Mouse (Mus musculus): ENCODE results near the gene Nsun4. TPM values are rescaled to one million over a fixed set of nuclear protein-coding genes. Genes with fewer than 3 reads are reported as not detected.
A peak's percentile ranks its signal among the peaks of the same experiment; 100 is the strongest.

Nsun4 gene
- total and polyA plus RNA-seq, 2 experiments from 2014 or later: 8.7 to 8.9 TPM

GRCm38 (mm10) chr4:116016862-116017299, 36.8 kb downstream of the Nsun4 start:
- Histone ChIP-seq H3K4me2 (ENCODE audit: low read depth, low read length, poor library complexity, severe bottlenecking) (peak overlapping the region; percentile 84), H3K9ac (replicated peaks; ENCODE audit: low read length, poor library complexity, severe bottlenecking) (peak overlapping the region; percentile 87), H3K9me3 (ENCODE audit: low read length) (no peaks in the 10 kb centered on the region), H3K4me1 (ENCODE audit: insufficient read depth, low read length) (peaks cover 4% of the 10 kb centered on the region; the same call in 1 of the 2 replicates), H3K27me3 (ENCODE audit: insufficient read depth, low read length) (peaks cover 13% of the 10 kb centered on the region; the same call in 1 of the 2 replicates), H3K27ac (ENCODE audit: low read depth, low read length) (peak overlapping the region; percentile 69; the same call in 1 of the 2 replicates), H3K36me3 (ENCODE audit: insufficient read depth, low read length) (no peaks in the 10 kb centered on the region), H3K4me3 (ENCODE audit: low read depth, low read length) (peak overlapping the region; percentile 82)
- 8% methylated on average over 16 of the region's 16 CpGs for WGBS
- DNase-seq (ENCODE audit: low spot score): no peak
- ATAC-seq (ENCODE audit: low FRiP score): no peak
- no peak for TF ChIP-seq CTCF (IDR thresholded peaks at IDR 0.05)

GRCm38 (mm10) chr4:116016396-116016795, 37.3 kb downstream of the Nsun4 start:
- ATAC-seq (ENCODE audit: low FRiP score) (no peak), DNase-seq (ENCODE audit: low spot score) (no peak)
- peak overlapping the region; percentile 82 for H3K4me3 ChIP-seq (ENCODE audit: low read depth, low read length)
- no peak overlapping the region for H3K27ac ChIP-seq (ENCODE audit: low read depth, low read length)
- no peaks in the 10 kb centered on the region for H3K36me3 ChIP-seq (ENCODE audit: insufficient read depth, low read length)
- TF ChIP-seq CTCF (IDR thresholded peaks at IDR 0.05): no peak
- peak overlapping the region; percentile 87; the same call in 1 of the 2 replicates for H3K9ac ChIP-seq (replicated peaks; ENCODE audit: low read length, poor library complexity, severe bottlenecking)
- H3K4me1 ChIP-seq (ENCODE audit: insufficient read depth, low read length): peaks cover 4% of the 10 kb centered on the region; the same call in 1 of the 2 replicates
- H3K9me3 ChIP-seq (ENCODE audit: low read length): no peaks in the 10 kb centered on the region
- peaks cover 13% of the 10 kb centered on the region; the same call in 1 of the 2 replicates for H3K27me3 ChIP-seq (ENCODE audit: insufficient read depth, low read length)
- 55% methylated on average over 3 of the region's 3 CpGs for WGBS
- H3K4me2 ChIP-seq (ENCODE audit: low read depth, low read length, poor library complexity, severe bottlenecking): peak overlapping the region; percentile 84

GRCm38 (mm10) chr4:116015996-116016395, 37.7 kb downstream of the Nsun4 start:
- Histone ChIP-seq H3K9me3 (ENCODE audit: low read length) (no peaks in the 10 kb centered on the region), H3K36me3 (ENCODE audit: insufficient read depth, low read length) (no peaks in the 10 kb centered on the region), H3K4me2 (ENCODE audit: low read depth, low read length, poor library complexity, severe bottlenecking) (peak overlapping the region; percentile 84), H3K27ac (ENCODE audit: low read depth, low read length) (no peak overlapping the region), H3K4me1 (ENCODE audit: insufficient read depth, low read length) (peaks cover 4% of the 10 kb centered on the region; the same call in 1 of the 2 replicates), H3K4me3 (ENCODE audit: low read depth, low read length) (0 out of 2 replicates have a peak overlapping the region, but pooled peaks have one; percentile 82), H3K9ac (replicated peaks; ENCODE audit: low read length, poor library complexity, severe bottlenecking) (no peak overlapping the region), H3K27me3 (ENCODE audit: insufficient read depth, low read length) (peaks cover 13% of the 10 kb centered on the region; the same call in 1 of the 2 replicates)
- ATAC-seq (ENCODE audit: low FRiP score) (no peak), DNase-seq (ENCODE audit: low spot score) (no peak)
- no peak for TF ChIP-seq CTCF (IDR thresholded peaks at IDR 0.05)
- 68% methylated on average over 8 of the region's 8 CpGs for WGBS

GRCm38 (mm10) chr4:116015502-116015901, 38.2 kb downstream of the Nsun4 start:
- DNase-seq (ENCODE audit: low spot score) (no peak), ATAC-seq (ENCODE audit: low FRiP score) (no peak)
- Histone ChIP-seq H3K9me3 (ENCODE audit: low read length) (no peaks in the 10 kb centered on the region), H3K4me1 (ENCODE audit: insufficient read depth, low read length) (peaks cover 4% of the 10 kb centered on the region; the same call in 1 of the 2 replicates), H3K36me3 (ENCODE audit: insufficient read depth, low read length) (no peaks in the 10 kb centered on the region), H3K27me3 (ENCODE audit: insufficient read depth, low read length) (peaks cover 13% of the 10 kb centered on the region; the same call in 1 of the 2 replicates), H3K4me3 (ENCODE audit: low read depth, low read length) (no peak overlapping the region), H3K27ac (ENCODE audit: low read depth, low read length) (no peak overlapping the region), H3K9ac (replicated peaks; ENCODE audit: low read length, poor library complexity, severe bottlenecking) (no peak overlapping the region), H3K4me2 (ENCODE audit: low read depth, low read length, poor library complexity, severe bottlenecking) (no peak overlapping the region)
- no peak for TF ChIP-seq CTCF (IDR thresholded peaks at IDR 0.05)
- WGBS: 88% methylated on average over 5 of the region's 5 CpGs

- WGBS: 85% methylated on average over 8 of the region's 8 CpGs
- no peak overlapping the region for H3K4me3 ChIP-seq (ENCODE audit: low read depth, low read length)
- DNase-seq (ENCODE audit: low spot score): no peak
- no peak overlapping the region for H3K4me2 ChIP-seq (ENCODE audit: low read depth, low read length, poor library complexity, severe bottlenecking)
- H3K9me3 ChIP-seq (ENCODE audit: low read length): no peaks in the 10 kb centered on the region
- H3K27me3 ChIP-seq (ENCODE audit: insufficient read depth, low read length): peaks cover under 1% of the 10 kb centered on the region; the same call in 1 of the 2 replicates
- no peak overlapping the region for H3K9ac ChIP-seq (replicated peaks; ENCODE audit: low read length, poor library complexity, severe bottlenecking)
- H3K36me3 ChIP-seq (ENCODE audit: insufficient read depth, low read length): peaks cover 4% of the 10 kb centered on the region; the same call in 1 of the 2 replicates
- no peak for TF ChIP-seq CTCF (IDR thresholded peaks at IDR 0.05)
- H3K4me1 ChIP-seq (ENCODE audit: insufficient read depth, low read length): no peaks in the 10 kb centered on the region
- no peak overlapping the region for H3K27ac ChIP-seq (ENCODE audit: low read depth, low read length)
- no peak for ATAC-seq (ENCODE audit: low FRiP score)
Observed at GRCm38 (mm10) chr4:116010186-116010585, 43.5 kb downstream of the Nsun4 start.

- no peak for TF ChIP-seq CTCF (IDR thresholded peaks at IDR 0.05)
- Histone ChIP-seq H3K4me1 (ENCODE audit: insufficient read depth, low read length) (no peaks in the 10 kb centered on the region), H3K9me3 (ENCODE audit: low read length) (no peaks in the 10 kb centered on the region), H3K4me2 (ENCODE audit: low read depth, low read length, poor library complexity, severe bottlenecking) (no peak overlapping the region), H3K27ac (ENCODE audit: low read depth, low read length) (no peak overlapping the region), H3K9ac (replicated peaks; ENCODE audit: low read length, poor library complexity, severe bottlenecking) (no peak overlapping the region), H3K4me3 (ENCODE audit: low read depth, low read length) (no peak overlapping the region), H3K27me3 (ENCODE audit: insufficient read depth, low read length) (no peaks in the 10 kb centered on the region), H3K36me3 (ENCODE audit: insufficient read depth, low read length) (peaks cover 26% of the 10 kb centered on the region; the same call in 1 of the 2 replicates)
- WGBS: 63% methylated on average over 4 of the region's 4 CpGs
- ATAC-seq (ENCODE audit: low FRiP score) (no peak), DNase-seq (ENCODE audit: low spot score) (no peak)
Observed at GRCm38 (mm10) chr4:116001206-116001605, 52.5 kb downstream of the Nsun4 start.

Measured in midbrain, postnatal 0 days (tissue).